Mouse (Mus musculus) heart, adult 2 months (tissue): ENCODE data around the gene Fam189a1.

Experiments used
- CTCF ChIP-seq: fragments of 200-600 bp; IDR thresholded peaks from 2 replicates; pipeline ENCODE4 v1.8.1; 2022; ENCODE audit warnings: antibody characterized with exemption, mild to moderate bottlenecking, moderate library complexity
- EP300 ChIP-seq: fragments of 200-500 bp; IDR thresholded peaks from 2 replicates; pipeline ENCODE4 v1.6.1; 2011; ENCODE audit warnings: low read depth, low read length, control low read depth; ENCODE audit not compliant: insufficient read depth
- POLR2A ChIP-seq: fragments of 200-500 bp; IDR thresholded peaks from 2 replicates; pipeline ENCODE4 v1.6.1; 2011; ENCODE audit warnings: mild to moderate bottlenecking, low read depth, low read length, control low read depth; ENCODE audit not compliant: insufficient read depth

DNA sequence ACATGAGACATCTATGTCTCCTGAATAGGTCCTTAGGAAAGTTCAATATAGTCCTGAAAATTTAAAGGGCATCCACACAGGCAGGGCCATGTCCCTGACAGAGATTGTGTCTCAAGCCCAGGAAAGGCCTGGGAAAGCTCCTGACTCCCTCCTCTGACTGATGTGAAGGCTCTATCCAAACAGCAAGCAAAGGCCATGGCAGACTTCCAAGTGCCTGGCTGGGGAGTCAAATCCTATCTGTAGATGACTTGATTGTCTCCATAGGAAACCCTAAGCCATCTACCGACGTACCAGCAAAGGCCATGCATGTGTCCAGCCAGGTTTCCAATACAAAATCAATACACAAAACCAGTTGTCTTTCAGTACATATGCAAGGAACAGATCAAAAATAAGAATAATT, 54.7 kb downstream of the Fam189a1 start:
- TF ChIP-seq CTCF = no peak
- TF ChIP-seq EP300 = no peak
- no peak for TF ChIP-seq POLR2A
